Mouse (Mus musculus) spleen, postnatal 14 days (tissue): Measurements from ENCODE around the gene Rbfox1.

Experiments
- DNase-seq, 2 experiments: peaks; one replicate each; pipeline ENCODE4 v3.0.0; 2021 to 2022; ENCODE audit warnings: low spot score in 2 of 2

Gene Rbfox1

DNA sequence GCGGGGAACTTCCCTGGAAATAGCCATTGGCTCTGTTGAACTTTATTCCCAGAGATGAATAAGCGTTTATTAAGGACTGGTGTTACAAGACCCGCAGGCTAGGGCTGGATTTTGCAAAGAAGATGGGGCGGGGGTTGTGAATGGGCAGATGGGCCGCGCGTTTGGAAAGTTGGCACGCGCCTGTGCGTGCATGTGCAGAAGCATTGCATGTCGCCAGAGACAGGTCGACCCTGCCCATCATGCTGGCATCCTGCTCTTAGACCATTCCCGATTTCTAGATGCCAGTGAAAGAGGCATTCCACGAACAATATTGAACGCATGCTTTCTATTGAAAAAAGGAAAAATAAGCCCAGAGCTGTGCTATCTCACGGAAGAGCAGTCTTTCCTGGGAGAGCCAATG is 464.2 kb downstream of the Rbfox1 start:
- DNase-seq, result no peak

DNA sequence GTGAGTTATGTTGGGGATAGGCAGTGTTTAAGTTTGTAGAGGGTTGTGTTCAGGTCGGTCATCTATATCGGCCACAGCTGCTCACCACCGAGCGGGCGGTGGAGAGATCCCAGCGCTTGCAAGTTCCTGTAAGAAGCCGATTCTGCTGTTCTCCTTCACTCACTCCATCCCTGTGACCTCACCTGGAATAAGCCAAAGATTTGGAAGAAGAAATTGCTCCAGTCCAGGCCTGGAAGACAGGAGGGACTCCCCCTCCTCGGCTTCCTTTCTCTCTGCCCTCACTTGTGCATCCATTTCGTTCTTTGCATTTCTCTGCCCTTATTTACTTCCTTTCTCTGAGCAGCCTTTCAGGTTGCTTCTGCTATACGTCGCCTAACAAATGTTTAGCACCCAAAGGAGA is 465.1 kb downstream of the Rbfox1 start:
- DNase-seq, result no peak

DNA sequence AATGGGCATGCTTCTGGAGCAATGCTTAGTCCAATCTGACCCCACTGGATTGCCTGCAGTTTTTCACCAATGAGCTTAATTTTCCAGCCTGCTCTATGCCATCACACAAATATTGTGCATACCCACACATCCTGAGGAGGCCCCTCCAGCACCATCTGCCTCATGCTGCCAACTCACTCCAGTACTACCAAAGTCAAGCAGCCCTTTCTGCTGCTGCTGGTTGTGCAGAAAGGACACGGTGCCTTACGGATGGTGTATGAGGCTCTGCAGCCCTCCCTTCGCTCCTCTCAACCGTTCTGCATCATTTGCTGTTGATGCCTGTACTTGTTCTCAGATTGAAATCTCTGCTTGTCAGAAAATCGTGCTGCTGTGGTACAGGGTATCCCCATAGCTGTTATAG is 468.0 kb downstream of the Rbfox1 start:
- no peak for DNase-seq

DNA sequence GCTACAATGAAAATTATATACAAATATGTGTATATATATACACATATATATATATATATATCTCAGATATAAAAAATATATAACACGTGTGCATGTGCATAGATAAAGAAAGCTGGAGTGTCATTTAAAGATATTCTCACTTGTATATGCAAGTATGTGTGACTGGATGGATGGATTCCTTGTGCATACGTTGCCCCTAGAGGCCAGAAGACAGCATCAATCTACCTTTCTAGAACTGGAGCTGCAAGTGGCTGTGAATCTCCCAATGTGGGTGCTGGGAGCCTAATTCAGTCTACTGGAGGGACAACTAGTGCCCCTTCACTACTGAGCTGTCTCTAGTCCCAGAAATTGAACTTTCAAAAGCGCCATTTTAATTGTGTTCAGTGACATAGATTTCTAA is 471.8 kb downstream of the Rbfox1 start:
- no peak for DNase-seq

DNA sequence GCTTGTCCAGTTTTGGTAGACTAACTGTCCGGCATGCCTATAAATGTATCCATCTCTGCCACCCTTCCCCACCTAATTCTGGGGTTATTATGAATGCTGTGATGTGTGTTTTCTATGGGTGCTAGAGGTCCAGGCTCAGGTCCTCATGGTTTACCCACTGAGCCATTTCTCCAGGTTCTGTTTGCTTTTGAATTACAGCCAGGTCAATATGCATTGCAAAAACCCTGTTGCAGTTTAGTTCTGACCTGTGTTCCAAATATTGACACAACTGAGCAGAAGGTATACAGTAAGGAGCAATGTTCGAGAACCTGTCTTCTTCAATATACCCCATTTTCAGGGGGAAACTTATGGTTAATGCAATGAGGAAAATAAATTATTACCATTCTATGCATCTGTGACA is 480.6 kb downstream of the Rbfox1 start:
- no peak for DNase-seq

DNA sequence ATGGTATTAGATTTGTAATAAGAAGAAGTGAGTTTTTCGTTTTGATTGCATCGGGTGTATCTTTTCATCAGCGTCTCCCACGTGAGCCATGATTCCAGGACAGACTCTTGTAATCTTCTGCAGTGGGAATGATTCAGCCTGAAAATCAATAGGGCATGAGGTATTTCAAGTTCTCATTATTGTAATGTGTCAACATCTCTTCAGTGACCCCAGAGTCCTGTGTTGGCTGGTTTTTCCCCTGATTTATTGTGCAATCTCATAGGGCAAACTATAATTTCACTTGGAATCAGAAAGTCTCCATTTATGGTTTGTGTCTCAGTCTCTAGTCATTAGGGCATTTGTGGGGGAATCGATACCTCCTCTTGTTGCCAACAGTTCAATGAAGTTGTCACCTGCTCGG is 481.5 kb downstream of the Rbfox1 start:
- no peak for DNase-seq

DNA sequence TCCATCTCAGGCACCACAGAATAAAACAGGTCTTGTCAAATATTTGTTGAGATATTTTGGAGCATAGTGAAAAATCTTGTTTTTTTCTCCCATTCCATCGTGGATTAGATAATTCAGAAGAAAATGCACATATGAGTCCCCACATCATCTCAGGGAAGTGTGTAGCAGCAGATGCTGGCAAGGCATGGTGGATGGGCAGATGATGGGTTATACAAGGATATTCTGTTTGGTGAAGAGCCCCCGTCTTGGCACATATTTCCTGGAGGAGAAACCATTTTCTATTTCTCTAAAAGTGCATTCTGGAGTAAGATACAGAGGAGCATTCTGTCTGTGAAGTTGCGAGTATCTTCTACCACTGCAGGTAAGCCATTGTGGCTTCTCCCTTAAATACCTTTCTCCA is 495.8 kb downstream of the Rbfox1 start:
- no peak for DNase-seq

DNA sequence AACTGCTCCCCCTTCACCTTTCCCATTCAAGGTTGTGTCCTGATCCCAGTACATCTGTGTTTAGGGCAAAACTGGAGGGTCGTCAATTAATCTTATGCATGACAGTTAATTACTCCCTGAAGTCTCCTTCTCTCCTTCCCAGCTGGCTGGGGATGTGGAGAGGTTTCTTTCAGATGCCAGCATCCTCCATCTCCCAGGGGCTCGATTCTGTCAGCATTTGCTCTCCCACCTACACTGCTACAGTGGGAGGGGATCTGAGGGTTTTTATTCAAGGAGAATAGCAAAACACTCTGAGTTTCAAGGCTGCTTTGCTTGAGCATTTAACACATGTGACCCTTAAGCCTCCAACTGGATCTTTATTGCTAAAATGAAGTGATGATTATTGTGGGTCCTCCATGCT is 496.4 kb downstream of the Rbfox1 start:
- no peak for DNase-seq

DNA sequence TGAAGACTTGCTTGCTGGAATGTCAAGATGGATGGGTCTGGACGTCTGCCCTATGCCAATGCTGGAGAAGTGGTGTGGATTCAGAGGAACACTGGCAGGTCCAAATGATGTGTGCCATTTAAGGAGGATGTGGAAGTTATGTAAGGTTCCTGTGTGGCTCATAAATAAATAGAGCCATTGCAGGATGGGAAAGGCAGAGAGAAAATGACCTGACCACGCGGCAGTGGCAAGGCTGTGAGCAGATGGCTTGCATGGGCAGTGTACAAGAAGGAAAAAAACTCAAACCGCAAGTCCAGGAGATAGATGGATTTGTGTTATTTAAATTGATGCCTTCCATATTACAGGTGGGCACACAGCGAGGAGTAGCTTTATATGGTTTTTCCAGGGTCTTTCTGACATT is 497.6 kb downstream of the Rbfox1 start:
- DNase-seq, result no peak

DNA sequence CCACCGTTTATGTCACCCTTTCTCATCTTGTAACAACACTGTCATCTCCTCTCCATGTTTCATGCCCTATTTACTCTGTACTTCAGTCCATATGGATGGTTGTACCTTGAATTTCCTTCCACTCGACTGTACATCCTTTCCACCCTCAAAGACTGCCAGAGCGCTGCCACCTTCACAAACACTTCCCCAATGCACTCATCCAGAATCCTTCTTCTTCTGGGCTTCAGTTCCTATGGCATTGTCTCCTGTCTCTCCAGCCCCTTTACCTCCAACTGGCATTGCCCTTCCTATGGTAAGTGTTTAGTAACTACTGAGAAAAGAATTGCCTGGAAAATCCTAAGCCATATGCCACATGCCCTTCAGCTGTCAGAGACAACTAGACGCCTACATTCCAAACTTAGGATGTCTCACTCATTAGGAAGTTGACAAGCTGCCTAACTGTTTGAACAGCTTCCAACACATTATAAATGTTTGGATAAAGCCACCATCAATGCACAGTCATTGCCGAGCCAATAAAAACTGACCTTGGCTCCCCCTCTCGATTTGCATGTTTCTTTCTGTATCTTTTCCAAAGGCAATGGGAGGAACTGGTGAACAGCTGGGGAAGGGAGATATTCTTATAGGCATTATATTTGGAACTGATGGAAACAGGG is 505.2 kb downstream of the Rbfox1 start:
- no peak for DNase-seq

DNA sequence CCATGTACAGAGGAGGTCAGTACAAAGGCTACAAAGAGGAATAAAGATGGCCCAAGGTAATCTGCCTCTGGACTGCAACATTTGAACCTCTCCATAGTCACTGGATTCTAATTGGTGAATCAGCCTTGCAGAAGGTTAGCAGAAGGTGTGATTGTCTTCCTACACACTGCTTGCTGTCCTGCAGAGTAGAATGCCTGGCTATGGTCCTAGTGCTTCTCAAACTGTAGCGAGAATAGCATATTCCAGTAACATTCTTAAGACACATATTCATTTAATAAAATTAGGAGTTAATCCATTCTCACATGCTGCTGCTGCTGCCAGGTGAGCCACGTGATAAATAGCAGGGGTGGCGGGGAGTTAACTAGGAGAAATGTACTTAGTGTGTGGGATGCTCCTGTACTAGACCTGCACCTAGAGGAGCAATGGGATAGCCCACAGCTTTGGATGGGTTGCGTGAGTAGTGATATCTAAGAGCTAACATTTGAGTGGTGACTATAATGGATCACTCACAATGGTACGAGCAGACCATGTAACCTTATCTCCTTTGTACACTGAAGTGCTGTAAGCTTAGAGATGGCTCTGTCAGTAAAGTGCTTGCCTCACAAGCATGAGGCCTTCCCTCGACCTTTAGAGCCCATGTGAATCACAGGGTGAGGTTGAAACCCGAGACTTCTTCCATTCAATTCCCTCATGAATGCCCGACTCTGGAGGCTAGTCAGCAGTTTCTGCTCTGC is 511.7 kb downstream of the Rbfox1 start:
- no peak for DNase-seq

DNA sequence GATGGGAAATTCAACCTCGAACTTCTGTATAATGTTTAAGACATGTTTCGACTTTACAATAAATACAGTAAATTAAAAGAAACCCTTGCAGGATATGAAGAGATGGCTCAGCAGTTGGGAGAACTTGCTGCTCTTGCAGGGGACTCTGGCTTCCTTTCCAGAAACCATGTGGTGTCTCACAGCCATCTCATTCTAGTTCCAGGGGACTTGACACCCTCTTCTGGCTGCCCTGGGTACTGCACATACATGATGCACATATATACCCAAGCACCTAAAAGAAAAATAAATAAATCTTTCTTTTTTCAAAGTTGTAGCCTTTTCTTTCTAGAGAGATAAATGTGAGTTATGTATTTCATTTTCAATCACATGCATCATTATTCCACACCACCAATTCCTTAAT is 512.5 kb downstream of the Rbfox1 start:
- DNase-seq, result no peak

DNA sequence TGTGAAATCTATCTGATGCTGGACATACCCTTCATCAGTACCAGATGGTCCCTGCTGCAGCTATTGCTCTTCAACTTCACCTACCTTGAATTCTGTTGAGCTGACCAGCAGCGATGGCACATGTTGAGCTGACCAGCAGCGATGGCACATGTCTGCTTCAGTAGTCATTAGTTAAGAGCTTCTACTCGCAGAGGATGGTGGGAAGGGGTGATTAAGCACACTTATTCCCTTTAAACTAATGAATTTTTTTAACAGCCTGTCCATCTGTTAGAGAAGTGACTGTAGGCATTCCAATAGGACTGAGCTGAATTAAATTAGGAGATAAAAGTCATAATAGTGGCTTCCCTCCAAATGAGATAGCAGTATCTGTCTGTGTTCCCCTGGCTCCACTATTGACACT is 517.7 kb downstream of the Rbfox1 start:
- DNase-seq, result no peak

DNA sequence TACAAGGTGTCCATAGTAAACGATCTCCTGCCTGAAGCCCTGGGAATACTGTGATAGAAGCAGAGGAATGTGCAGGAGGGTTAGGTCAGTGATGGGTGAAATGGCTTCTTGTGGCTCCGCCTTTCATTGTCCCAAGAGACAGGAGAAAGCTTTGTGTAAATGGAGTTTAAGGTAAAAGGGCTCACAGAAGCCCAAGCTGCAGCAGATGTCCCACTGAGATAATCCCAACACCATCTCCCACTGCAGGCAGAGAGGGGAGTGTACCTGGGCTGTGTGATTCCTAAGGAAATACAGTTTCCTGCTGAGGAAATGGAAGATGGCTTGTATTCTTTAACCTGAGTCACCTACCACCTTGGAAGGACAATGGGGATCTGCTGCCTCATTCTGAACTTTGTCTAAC is 529.7 kb downstream of the Rbfox1 start:
- DNase-seq, result no peak

DNA sequence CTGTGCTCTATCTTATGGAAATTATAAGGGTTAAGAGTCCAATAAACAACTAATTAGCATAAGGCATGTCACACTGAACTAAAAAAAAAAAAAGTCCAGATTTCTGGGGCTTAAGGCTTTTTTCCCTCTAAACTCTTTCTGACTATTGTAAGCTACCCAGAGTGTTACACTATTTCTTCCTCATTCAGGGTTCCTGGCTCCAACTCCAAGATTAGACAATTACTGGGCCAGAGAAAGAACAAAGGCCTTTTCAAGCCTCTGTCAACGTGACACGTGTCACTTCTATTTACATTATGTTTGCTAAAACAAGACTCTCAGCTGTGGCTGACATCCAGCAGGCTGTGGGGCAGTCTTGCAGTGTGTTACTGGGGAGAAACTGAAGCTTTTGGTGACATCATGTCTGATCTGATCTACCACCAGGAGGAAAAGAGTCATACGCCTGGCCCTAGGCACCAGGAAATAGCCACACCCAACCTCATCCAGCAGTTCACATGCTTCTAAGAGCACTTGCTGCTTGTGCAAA is 536.5 kb downstream of the Rbfox1 start:
- no peak for DNase-seq

DNA sequence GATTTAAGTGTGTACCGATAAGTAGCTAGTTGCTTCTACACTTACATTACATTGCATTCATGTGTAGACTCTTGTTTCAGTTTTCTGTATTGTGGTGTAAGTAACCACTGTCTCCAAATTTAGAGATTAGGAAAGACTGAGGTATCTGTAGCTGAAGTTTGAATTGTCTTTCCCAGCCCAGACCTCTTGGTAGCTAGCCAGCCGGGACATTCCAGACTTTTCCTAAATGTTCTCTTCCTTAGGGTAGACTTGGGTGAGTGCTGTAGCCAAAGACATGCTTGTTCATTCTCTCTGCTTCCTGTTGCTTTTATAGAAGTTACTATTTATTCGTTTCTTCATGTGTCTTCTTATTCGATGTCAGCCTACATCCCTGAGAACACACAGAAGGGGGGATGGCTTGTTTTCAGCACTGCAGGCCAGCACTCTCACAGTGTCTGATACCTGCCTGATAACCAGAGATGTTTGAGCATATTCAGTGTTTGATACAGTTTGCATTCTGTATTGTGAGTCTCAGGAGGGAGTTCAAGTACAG is 538.8 kb downstream of the Rbfox1 start:
- no peak for DNase-seq

DNA sequence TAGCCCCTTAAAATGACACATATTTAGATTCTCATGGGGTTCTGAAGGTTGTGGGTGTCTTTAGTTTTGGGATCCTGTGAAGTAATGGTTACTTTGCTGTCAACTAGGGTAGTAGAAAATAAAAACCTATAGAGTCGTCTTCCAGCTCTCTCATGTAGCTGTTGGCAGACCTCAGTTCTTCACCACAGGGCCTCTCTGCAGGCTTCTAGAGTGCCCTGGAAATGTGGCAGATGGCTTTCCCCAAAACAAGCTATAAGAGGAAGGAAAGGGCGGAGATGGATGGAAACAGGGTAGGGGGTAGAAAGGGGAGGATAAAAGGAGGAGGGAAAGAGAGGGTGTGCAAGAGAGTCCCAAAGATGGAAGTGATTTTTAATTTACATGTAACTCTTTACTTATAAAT is 539.6 kb downstream of the Rbfox1 start:
- DNase-seq, result no peak

DNA sequence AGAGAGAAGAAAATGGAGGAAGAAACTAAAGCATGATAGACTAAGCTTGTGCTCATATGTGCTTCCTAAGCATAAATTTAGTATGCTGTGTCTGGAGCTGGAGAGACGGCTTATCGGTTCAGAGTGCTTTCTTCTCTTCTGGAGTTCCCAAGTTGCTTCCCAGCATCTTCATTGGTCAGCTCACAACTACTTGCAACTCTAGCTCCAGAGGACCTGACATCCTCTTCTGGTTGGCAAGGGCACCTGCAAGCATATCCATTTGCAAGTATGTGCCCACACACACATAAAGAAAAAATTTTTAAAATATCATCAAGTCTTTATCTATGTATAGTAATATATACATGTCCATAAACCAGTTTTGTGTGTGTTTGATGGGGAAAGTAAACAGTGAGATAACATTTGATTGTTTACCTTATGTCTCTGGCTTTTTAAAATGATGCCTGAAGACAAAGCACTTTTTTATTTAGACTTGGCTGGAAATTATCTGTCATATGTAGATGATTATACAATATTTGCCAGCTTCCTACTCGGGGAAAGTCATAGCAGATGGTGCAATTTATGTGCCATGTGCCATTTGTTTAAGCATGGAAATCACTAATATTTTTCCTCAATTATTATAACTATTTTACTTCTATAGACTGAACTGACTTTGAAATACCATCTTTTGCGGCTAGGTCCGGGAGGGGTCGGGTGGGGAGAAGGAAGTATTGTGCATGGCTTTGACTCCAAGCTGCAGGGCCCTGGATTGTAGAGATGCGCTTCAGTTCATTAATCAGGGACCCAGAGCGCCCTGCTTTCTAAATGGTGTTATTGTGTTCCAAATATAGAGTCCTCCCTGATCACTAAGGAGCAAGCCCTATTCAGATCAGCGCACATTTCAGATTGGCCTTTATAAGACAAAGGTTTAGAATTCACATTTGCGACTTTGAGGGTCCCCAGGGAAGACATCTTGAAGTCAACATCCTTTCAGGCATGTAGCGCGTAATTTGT is 542.4 kb downstream of the Rbfox1 start:
- DNase-seq, result no peak

DNA sequence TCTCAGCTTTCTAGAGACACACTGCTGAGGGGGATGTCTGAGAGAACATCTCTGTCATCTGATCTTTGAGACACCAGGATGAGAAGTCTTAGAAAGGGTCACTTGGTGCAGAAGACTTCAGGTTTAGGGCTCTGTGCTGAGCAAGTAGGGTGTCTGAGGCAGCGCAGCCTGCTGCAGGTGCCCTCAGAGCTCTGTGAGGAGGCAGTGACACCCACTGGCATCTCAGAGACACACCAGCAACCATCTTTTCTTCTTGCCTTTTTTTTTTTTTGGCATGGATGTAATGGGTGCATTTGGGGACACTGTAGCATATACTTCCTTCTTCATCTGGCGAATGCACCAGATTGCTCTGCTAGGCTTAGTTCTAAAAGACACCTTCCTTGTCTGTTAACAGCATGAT is 545.8 kb downstream of the Rbfox1 start:
- no peak for DNase-seq

DNA sequence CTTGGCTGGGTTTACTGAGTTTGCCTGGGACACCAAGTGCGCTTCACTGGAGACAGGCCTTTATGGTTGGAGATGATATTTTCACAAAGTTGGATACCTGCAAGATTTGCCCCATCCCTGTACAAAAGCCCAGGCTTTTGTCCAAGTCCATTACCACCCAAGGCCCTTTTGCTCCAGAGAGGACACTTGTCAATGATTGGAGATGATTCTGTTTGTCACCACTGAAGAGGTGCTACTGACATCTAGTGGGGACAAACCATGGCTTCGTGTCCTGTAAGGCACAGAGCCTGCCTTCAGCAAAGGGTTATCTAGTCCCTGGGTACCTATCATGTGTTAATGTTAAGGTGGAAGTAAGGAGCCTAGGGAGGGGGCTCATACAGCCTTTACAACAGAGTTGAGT is 551.3 kb downstream of the Rbfox1 start:
- no peak for DNase-seq

DNA sequence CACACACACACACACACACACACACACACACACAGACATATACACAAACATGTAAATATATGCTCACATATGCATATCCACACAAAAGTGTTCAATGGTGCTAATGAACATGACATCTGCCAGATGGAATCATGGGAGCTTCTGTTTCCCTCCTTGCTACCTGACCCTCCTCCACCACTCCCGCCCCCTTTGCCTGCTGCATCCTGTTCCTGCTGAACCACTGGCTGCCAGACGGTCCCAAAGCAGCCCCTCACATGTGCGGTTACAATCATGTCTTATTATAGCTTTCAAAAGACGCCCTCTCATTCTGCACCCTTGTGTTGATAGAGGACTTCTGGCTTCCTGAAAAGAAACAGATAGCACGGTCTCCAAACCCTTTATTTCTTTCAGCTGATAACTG is 563.1 kb downstream of the Rbfox1 start:
- DNase-seq, result no peak

DNA sequence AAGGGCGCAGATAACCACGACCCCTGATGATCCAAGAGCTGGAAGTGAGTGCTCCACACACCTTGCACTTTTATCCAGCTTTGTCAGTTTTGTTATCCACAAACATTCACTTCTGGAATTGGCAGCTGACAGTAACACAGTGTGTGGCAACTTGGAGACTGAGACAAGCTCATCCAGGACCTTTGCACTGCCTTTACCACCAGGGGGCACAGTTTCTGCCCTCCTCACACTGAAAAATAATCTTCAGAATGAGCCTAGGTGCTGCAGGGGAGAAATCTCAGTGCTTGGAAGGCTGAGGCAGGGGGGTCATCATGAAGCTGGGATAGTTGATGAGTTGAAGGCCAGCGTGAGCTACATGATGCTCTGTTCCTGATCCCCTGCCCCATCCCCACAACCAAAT is 570.2 kb downstream of the Rbfox1 start:
- DNase-seq, result no peak
